Mouse (Mus musculus) lung, postnatal 0 days (tissue): ENCODE measurements around the gene Zfp598. TPM values are rescaled to one million over a fixed set of nuclear protein-coding genes. Genes with fewer than 3 reads are reported as not detected.

Source experiments
- ATAC-seq: fragments of 200-750 bp; cut with Nextera tagmentation; 2 replicates; pipeline ENCODE4 v1.8.0; 2017; ENCODE audit warnings: moderate library complexity
- DNase-seq: peaks from one replicate; pipeline ENCODE4 v3.0.0-alpha.2; 2016; ENCODE audit warnings: low spot score
- H3K27ac ChIP-seq: fragments of 300-500 bp; sonication (generic); 2 replicates; pipeline ENCODE4 v1.5.1; 2014; ENCODE audit warnings: antibody characterized with exemption, mild to moderate bottlenecking, low read length, mixed read lengths
- H3K27me3 ChIP-seq: fragments of 300-500 bp; sonication (generic); replicated peaks from 2 replicates; pipeline ENCODE4 v1.6.1; 2014; ENCODE audit warnings: low read length, mixed read lengths; ENCODE audit not compliant: insufficient read depth
- H3K36me3 ChIP-seq: fragments of 300-500 bp; sonication (generic); 2 replicates; pipeline ENCODE4 v1.6.1; 2014; ENCODE audit warnings: low read length, mixed read lengths; ENCODE audit not compliant: insufficient read depth
- H3K4me1 ChIP-seq: fragments of 300-500 bp; sonication (generic); 2 replicates; pipeline ENCODE4 v1.6.1; 2014; ENCODE audit warnings: antibody characterized with exemption, low read depth, low read length, mixed read lengths; ENCODE audit not compliant: insufficient read depth
- H3K4me2 ChIP-seq: fragments of 300-500 bp; sonication (generic); replicated peaks from 2 replicates; pipeline ENCODE4 v1.6.1; 2014; ENCODE audit warnings: low read depth, mild to moderate bottlenecking, low read length, moderate library complexity, mixed read lengths
- H3K4me3 ChIP-seq: fragments of 300-500 bp; sonication (generic); 2 replicates; pipeline ENCODE4 v1.5.1; 2014; ENCODE audit warnings: low read depth, low read length
- H3K9ac ChIP-seq: fragments of 300-500 bp; sonication (generic); replicated peaks from 2 replicates; pipeline ENCODE4 v1.6.1; 2014; ENCODE audit warnings: low read depth, mild to moderate bottlenecking
- H3K9me3 ChIP-seq: fragments of 300-500 bp; sonication (generic); 2 replicates; pipeline ENCODE4 v1.6.1; 2016; ENCODE audit warnings: low read length, mixed read lengths
- CTCF ChIP-seq: IDR thresholded peaks from 2 replicates; pipeline ENCODE4 v1.5.1; 2016; ENCODE audit warnings: antibody characterized with exemption, mild to moderate bottlenecking
- EP300 ChIP-seq: IDR thresholded peaks from 2 replicates; pipeline ENCODE4 v1.6.1; 2016; ENCODE audit warnings: antibody characterized with exemption, mild to moderate bottlenecking, control low read depth
- WGBS: fragments of 180-500 bp; shearing (Covaris S2); extraction: QIAGEN DNeasy Blood & Tissue Kit; methylation state at CpG from one replicate; pipeline ENCODE4 v1.1.7; 2014; 5-methylcytosine and 5-hydroxymethylcytosine counted together
- polyA plus RNA-seq: library from polyadenylated mRNA; unstranded; fragments of >200 nt; fragmentation: Nextera tagmentation; extraction: Ambion mirVana; gene quantifications from 2 replicates; pipeline ENCODE4 v1.2.1, GENCODE M21; 2015

Zfp598 gene
- polyA plus RNA-seq, 1 experiment from 2014 or later, result 11.9 TPM

- no peak overlapping the region for H3K9ac ChIP-seq
- no peak for ATAC-seq
- DNase-seq, result no peak
- 60% methylated on average over 6 of the region's 6 CpGs for whole genome bisulfite sequencing
- H3K9me3 ChIP-seq, result no peaks in the 10 kb centered on the region
- H3K4me2 ChIP-seq, result no peak overlapping the region
- no peak for TF ChIP-seq EP300
- no peak for TF ChIP-seq CTCF
- H3K27ac ChIP-seq, result no peak overlapping the region
- no peaks in the 10 kb centered on the region for H3K4me1 ChIP-seq
- H3K27me3 ChIP-seq, result no peaks in the 10 kb centered on the region
- H3K4me3 ChIP-seq, result no peak overlapping the region
- no peaks in the 10 kb centered on the region for H3K36me3 ChIP-seq
Measured at GRCm38 (mm10) chr17:24729067-24729466, 59.6 kb downstream of the Zfp598 start.

DNA sequence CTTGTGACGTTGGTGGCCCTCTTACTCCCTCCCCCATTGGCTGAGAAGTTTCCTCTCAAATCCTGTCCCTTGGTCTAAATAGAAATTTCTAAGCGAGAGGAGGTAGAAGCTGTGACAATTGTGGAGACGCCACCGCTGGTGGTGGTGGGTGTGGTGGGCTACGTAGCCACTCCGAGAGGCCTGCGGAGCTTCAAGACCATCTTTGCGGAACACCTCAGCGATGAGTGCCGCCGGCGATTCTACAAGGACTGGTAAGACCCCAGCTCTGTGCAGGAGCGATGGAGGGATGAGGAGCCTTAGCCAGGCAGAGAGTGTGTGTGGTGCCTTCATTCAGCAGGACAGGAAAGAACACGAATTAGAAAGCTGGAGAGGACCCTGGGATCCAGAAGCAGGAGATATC is 61.3 kb downstream of the Zfp598 start:
- Histone ChIP-seq H3K9ac (no peak overlapping the region), H3K4me1 (no peaks in the 10 kb centered on the region; the same call in 1 of the 2 replicates), H3K9me3 (no peaks in the 10 kb centered on the region), H3K4me3 (no peak overlapping the region), H3K4me2 (no peak overlapping the region), H3K27me3 (no peaks in the 10 kb centered on the region), H3K27ac (no peak overlapping the region), H3K36me3 (no peaks in the 10 kb centered on the region)
- WGBS, result 80% methylated on average over 14 of the region's 14 CpGs
- no peak for ATAC-seq
- no peak for DNase-seq
- TF ChIP-seq EP300, result no peak
- no peak for TF ChIP-seq CTCF

Other genes starting within 250 kb of the Zfp598 start
- gene Eci1, start 243.0 kb upstream of the Zfp598 start, polyA plus RNA-seq, result 81.7 and 92.6 TPM in 2 replicates
- 1.1 and 1.4 TPM in 2 replicates for gene Dnase1l2, start 226.6 kb upstream of the Zfp598 start, polyA plus RNA-seq
- 15.7 and 17.5 TPM in 2 replicates for gene E4f1, start 199.4 kb upstream of the Zfp598 start, polyA plus RNA-seq
- gene Pgp, start 199.3 kb upstream of the Zfp598 start, polyA plus RNA-seq, result 40.4 and 42.5 TPM in 2 replicates
- not detected in 2 replicates for gene Bricd5, start 195.8 kb upstream of the Zfp598 start, polyA plus RNA-seq
- 13.0 and 14.4 TPM in 2 replicates for gene Mlst8, start 190.6 kb upstream of the Zfp598 start, polyA plus RNA-seq
- gene Caskin1, start 181.1 kb upstream of the Zfp598 start, polyA plus RNA-seq, result 0.15 and 0.33 TPM in 2 replicates
- 65.3 and 66.8 TPM in 2 replicates for gene Traf7, start 141.7 kb upstream of the Zfp598 start, polyA plus RNA-seq
- gene Rab26, start 135.5 kb upstream of the Zfp598 start, polyA plus RNA-seq, result 1.2 and 1.3 TPM in 2 replicates
- 26.3 and 27.4 TPM in 2 replicates for gene Pkd1, start 119.9 kb upstream of the Zfp598 start, polyA plus RNA-seq
- 31.7 and 32.8 TPM in 2 replicates for gene Tsc2, start 37.1 kb upstream of the Zfp598 start, polyA plus RNA-seq
- gene Nthl1, start 37.0 kb upstream of the Zfp598 start, polyA plus RNA-seq, result 13.6 and 13.8 TPM in 2 replicates
- 316 and 341 TPM in 2 replicates for gene Slc9a3r2, start 19.4 kb upstream of the Zfp598 start, polyA plus RNA-seq
- 8.6 and 10.3 TPM in 2 replicates for gene Npw, start 11.2 kb upstream of the Zfp598 start, polyA plus RNA-seq
- 0.19 and 0.33 TPM in 2 replicates for gene Syngr3, start 20.3 kb downstream of the Zfp598 start, polyA plus RNA-seq
- gene Gfer, start 26.5 kb downstream of the Zfp598 start, polyA plus RNA-seq, result 26.1 and 29.0 TPM in 2 replicates
- 5.0 and 5.3 TPM in 2 replicates for gene Noxo1, start 26.5 kb downstream of the Zfp598 start, polyA plus RNA-seq
- gene Tbl3, start 38.0 kb downstream of the Zfp598 start, polyA plus RNA-seq, result 26.8 and 33.4 TPM in 2 replicates
- gene Rnf151, start 48.4 kb downstream of the Zfp598 start, polyA plus RNA-seq, result not detected in 2 replicates
- gene Rps2, start 48.4 kb downstream of the Zfp598 start, polyA plus RNA-seq, result 755 and 834 TPM in 2 replicates
- 205 and 206 TPM in 2 replicates for gene Ndufb10, start 54.8 kb downstream of the Zfp598 start, polyA plus RNA-seq
- 0.19 and 0.31 TPM in 2 replicates for gene Rpl3l, start 58.1 kb downstream of the Zfp598 start, polyA plus RNA-seq
- gene Msrb1, start 67.0 kb downstream of the Zfp598 start, polyA plus RNA-seq, result 59.8 and 61.0 TPM in 2 replicates
- 2.8 TPM in 2 replicates for gene Hs3st6, start 83.3 kb downstream of the Zfp598 start, polyA plus RNA-seq
- 0.11 TPM in 1 of 2 replicates, not detected in the other for gene Meiob, start 134.6 kb downstream of the Zfp598 start, polyA plus RNA-seq
- gene Hagh, start 170.5 kb downstream of the Zfp598 start, polyA plus RNA-seq, result 54.5 and 56.8 TPM in 2 replicates
- gene Fahd1, start 180.7 kb downstream of the Zfp598 start, polyA plus RNA-seq, result 16.7 and 18.3 TPM in 2 replicates
- 4.5 and 4.8 TPM in 2 replicates for gene Igfals, start 196.3 kb downstream of the Zfp598 start, polyA plus RNA-seq
- gene Nubp2, start 216.7 kb downstream of the Zfp598 start, polyA plus RNA-seq, result 41.3 and 51.3 TPM in 2 replicates
- 40.2 and 45.4 TPM in 2 replicates for gene Spsb3, start 217.0 kb downstream of the Zfp598 start, polyA plus RNA-seq
- 17.3 and 17.5 TPM in 2 replicates for gene Eme2, start 225.4 kb downstream of the Zfp598 start, polyA plus RNA-seq
- gene Mrps34, start 225.4 kb downstream of the Zfp598 start, polyA plus RNA-seq, result 81.6 and 90.7 TPM in 2 replicates
- 44.3 and 44.7 TPM in 2 replicates for gene Nme3, start 226.8 kb downstream of the Zfp598 start, polyA plus RNA-seq